In genomic region chr9:94668589-94668988, GRCm38 (mm10) we compare ENCODE assay signal across 7 mouse cellular contexts. TPM values are rescaled to one million over a fixed set of nuclear protein-coding genes. Genes with fewer than 3 reads are reported as not detected.
DNase-seq lines count a peak whose midpoint lies in the region; ATAC-seq and TF ChIP-seq lines count a peak whose summit lies in the region.

No protein-coding gene starts in this region.

- TF ChIP-seq POLR2A in limb, embryonic 14.5 days (IDR thresholded peaks at IDR 0.05; ENCODE audit: borderline replicate concordance, extremely low read depth, insufficient read depth, insufficient read length), result no peak

- DNase-seq in limb, embryonic 14.5 days (ENCODE audit: low spot score), result peak; percentile 61
- no peak for DNase-seq in limb, embryonic 10.5 days (ENCODE audit: low spot score)
- DNase-seq in adipocyte (ENCODE audit: low spot score), result peak; percentile 68
- DNase-seq in frontal cortex, postnatal 14 days (ENCODE audit: low spot score in 2 of 2), result peak; percentile 28 to 35
- peak; percentile 61 for DNase-seq in lung, embryonic 14.5 days
- peak; percentile 43 for DNase-seq in skeletal muscle tissue, adult 2 months (ENCODE audit: low read depth, low spot score)
- no peak for DNase-seq in neural tube, embryonic 10.5 days (ENCODE audit: extremely low spot score, low spot score)

- no peaks in the 10 kb centered on the region for H3K27me3 ChIP-seq in limb, embryonic 14.5 days (ENCODE audit: control insufficient read depth, insufficient read depth, low read length)
- no peaks in the 10 kb centered on the region for H3K27me3 ChIP-seq in limb, embryonic 10.5 days (ENCODE audit: low read depth, poor library complexity, severe bottlenecking)
- H3K27me3 ChIP-seq in lung, embryonic 14.5 days (ENCODE audit: insufficient read depth, low read length), result no peaks in the 10 kb centered on the region

- H3K4me3 ChIP-seq in limb, embryonic 14.5 days (replicated peaks; ENCODE audit: low read length), result no peak overlapping the region
- H3K4me3 ChIP-seq in limb, embryonic 10.5 days, result no peak overlapping the region
- no peak overlapping the region for H3K4me3 ChIP-seq in lung, embryonic 14.5 days (ENCODE audit: low read depth, low read length)

- H3K4me1 ChIP-seq in limb, embryonic 14.5 days (ENCODE audit: control insufficient read depth, insufficient read depth, low read length), result peaks cover 10% of the 10 kb centered on the region; the same call in 1 of the 2 replicates
- peaks cover 18% of the 10 kb centered on the region; the same call in 1 of the 2 replicates for H3K4me1 ChIP-seq in limb, embryonic 10.5 days
- no peaks in the 10 kb centered on the region for H3K4me1 ChIP-seq in lung, embryonic 14.5 days (ENCODE audit: insufficient read depth)

- no peak overlapping the region for H3K27ac ChIP-seq in limb, embryonic 14.5 days (replicated peaks; ENCODE audit: low read depth, low read length)
- H3K27ac ChIP-seq in limb, embryonic 10.5 days, result no peak overlapping the region
- no peak overlapping the region for H3K27ac ChIP-seq in lung, embryonic 14.5 days (ENCODE audit: low read depth)

- no peak for ATAC-seq in limb, embryonic 14.5 days (ENCODE audit: low FRiP score, low read depth)
- no peak for ATAC-seq in lung, embryonic 14.5 days (ENCODE audit: insufficient read depth)

- no peak overlapping the region for H3K4me2 ChIP-seq in limb, embryonic 14.5 days (replicated peaks; ENCODE audit: low read depth, low read length, severe bottlenecking)
- H3K4me2 ChIP-seq in lung, embryonic 14.5 days, result no peak overlapping the region

- H3K36me3 ChIP-seq in limb, embryonic 14.5 days (ENCODE audit: control insufficient read depth, insufficient read depth, low read length), result no peaks in the 10 kb centered on the region
- no peaks in the 10 kb centered on the region for H3K36me3 ChIP-seq in limb, embryonic 10.5 days
- H3K36me3 ChIP-seq in lung, embryonic 14.5 days (ENCODE audit: insufficient read depth), result no peaks in the 10 kb centered on the region

- H3K9ac ChIP-seq in limb, embryonic 14.5 days (ENCODE audit: low read depth, low read length, severe bottlenecking), result no peak overlapping the region
- H3K9ac ChIP-seq in lung, embryonic 14.5 days, result no peak overlapping the region

- TF ChIP-seq CTCF in lung, embryonic 14.5 days (IDR thresholded peaks at IDR 0.05; ENCODE audit: low read depth), result no peak; the same call in 1 of the 2 replicates

- WGBS in limb, embryonic 14.5 days, result 50% methylated on average over 7 of the region's 7 CpGs
- WGBS in limb, embryonic 10.5 days, result 66% methylated on average over 7 of the region's 7 CpGs
- 46% methylated on average over 7 of the region's 7 CpGs for WGBS in lung, embryonic 14.5 days

- no peaks in the 10 kb centered on the region for H3K9me3 ChIP-seq in limb, embryonic 14.5 days (ENCODE audit: control insufficient read depth, low read length)
- H3K9me3 ChIP-seq in limb, embryonic 10.5 days (replicated peaks), result no peaks in the 10 kb centered on the region
- H3K9me3 ChIP-seq in lung, embryonic 14.5 days (ENCODE audit: low read depth, low read length), result no peaks in the 10 kb centered on the region

RNA-seq across cellular contexts. Expression of gene Slc9a9, which starts 1.1 kb away (rescaled TPM):
- polyA plus RNA-seq in limb, embryonic 14.5 days (2012; rRNA removed), result 3.4 and 3.7 TPM in 2 replicates
- 5.1 and 6.0 TPM in 2 replicates for polyA plus RNA-seq in limb, embryonic 14.5 days (2014; fragmentation: Nextera tagmentation; extraction: Ambion mirVana)
- polyA plus RNA-seq in limb, embryonic 10.5 days (2016; fragmentation: Nextera tagmentation; extraction: Ambion mirVana), result 0.69 and 1.5 TPM in 2 replicates
- polyA plus RNA-seq in lung, embryonic 14.5 days (2014; fragmentation: Nextera tagmentation; extraction: Ambion mirVana), result 5.0 and 5.1 TPM in 2 replicates

Comparison
In these comparisons a context has a peak if more than half of its experiments do, and no peak if none do; other contexts are left out.
1. DNase-seq: peak in limb, embryonic 14.5 days (single experiment), adipocyte (single experiment), frontal cortex, postnatal 14 days (2 of 2), lung, embryonic 14.5 days (single experiment) and skeletal muscle tissue, adult 2 months (single experiment); none in limb, embryonic 10.5 days (single experiment) and neural tube, embryonic 10.5 days (single experiment).